Mouse (Mus musculus) right cerebral cortex, postnatal 10 days (tissue): ENCODE results near the gene Fndc7.
A peak's percentile ranks its signal among the peaks of the same experiment; 100 is the strongest.

ENCODE experiments used
- DNase-seq, 2 experiments: peaks; one replicate each; pipeline ENCODE4 v3.0.0; 2021; ENCODE audit warnings: low spot score in 2 of 2

Fndc7 gene

GRCm38 (mm10) chr3:108889908-108890307, at the start of gene Fndc7:
TSS of gene Fndc7 (minus strand) at chr3:108890008.
- DNase-seq = no peak

GRCm38 (mm10) chr3:108939573-108939972, 49.8 kb upstream of the Fndc7 start, which contains the start of gene Henmt1:
TSS of gene Henmt1 (plus strand) at chr3:108939873.
- DNase-seq = no peak

- no peak for DNase-seq
These were observed 48.9 kb upstream of the Fndc7 start for GRCm38 (mm10) chr3:108938691-108939090.

GRCm38 (mm10) chr3:108933557-108933956, 43.7 kb upstream of the Fndc7 start:
- DNase-seq = no peak

- DNase-seq = no peak
These were observed 36.5 kb upstream of the Fndc7 start for GRCm38 (mm10) chr3:108926308-108926707.

GRCm38 (mm10) chr3:108925677-108926076, 35.9 kb upstream of the Fndc7 start:
- DNase-seq = no peak

GRCm38 (mm10) chr3:108921822-108922221, 32.0 kb upstream of the Fndc7 start:
- DNase-seq = no peak

GRCm38 (mm10) chr3:108920442-108921070, 30.7 kb upstream of the Fndc7 start:
- no peak for DNase-seq

- no peak for DNase-seq
These were observed 29.0 kb upstream of the Fndc7 start for GRCm38 (mm10) chr3:108918852-108919251.

- DNase-seq = no peak
These were observed 28.2 kb upstream of the Fndc7 start for GRCm38 (mm10) chr3:108917986-108918385.

GRCm38 (mm10) chr3:108916857-108917256, 27.0 kb upstream of the Fndc7 start:
- no peak for DNase-seq

- DNase-seq = no peak
These were observed 26.2 kb upstream of the Fndc7 start for GRCm38 (mm10) chr3:108915999-108916398.

GRCm38 (mm10) chr3:108911548-108912413, 22.0 kb upstream of the Fndc7 start, which contains the start of gene Prpf38b:
TSS of gene Prpf38b (minus strand) at chr3:108911727.
- peak; percentile 98 for DNase-seq

GRCm38 (mm10) chr3:108911081-108911547, 21.3 kb upstream of the Fndc7 start:
- DNase-seq = peak; percentile 69 to 74

- DNase-seq = peak in 1 of 2 experiments; percentile 37
These were observed 20.7 kb upstream of the Fndc7 start for GRCm38 (mm10) chr3:108910303-108911080.

GRCm38 (mm10) chr3:108902934-108903333, 13.1 kb upstream of the Fndc7 start:
- DNase-seq = no peak

GRCm38 (mm10) chr3:108902038-108902437, 12.2 kb upstream of the Fndc7 start:
- no peak for DNase-seq

- DNase-seq = no peak
These were observed 10.9 kb upstream of the Fndc7 start for GRCm38 (mm10) chr3:108900681-108901080.

- no peak for DNase-seq
These were observed 10.3 kb upstream of the Fndc7 start for GRCm38 (mm10) chr3:108900147-108900546.

- DNase-seq = no peak
These were observed 8.8 kb upstream of the Fndc7 start for GRCm38 (mm10) chr3:108898640-108899039.

GRCm38 (mm10) chr3:108892914-108893313, 3.1 kb upstream of the Fndc7 start:
- no peak for DNase-seq

- no peak for DNase-seq
These were observed 2.3 kb upstream of the Fndc7 start for GRCm38 (mm10) chr3:108892080-108892479.
